Mouse (Mus musculus): ENCODE data around the gene Gm21887.
"Not testable (repeated sequence)": the region's sequence is repeated elsewhere in the genome, so short reads cannot be mapped to it uniquely, and the experiment has no call there.

DNA sequence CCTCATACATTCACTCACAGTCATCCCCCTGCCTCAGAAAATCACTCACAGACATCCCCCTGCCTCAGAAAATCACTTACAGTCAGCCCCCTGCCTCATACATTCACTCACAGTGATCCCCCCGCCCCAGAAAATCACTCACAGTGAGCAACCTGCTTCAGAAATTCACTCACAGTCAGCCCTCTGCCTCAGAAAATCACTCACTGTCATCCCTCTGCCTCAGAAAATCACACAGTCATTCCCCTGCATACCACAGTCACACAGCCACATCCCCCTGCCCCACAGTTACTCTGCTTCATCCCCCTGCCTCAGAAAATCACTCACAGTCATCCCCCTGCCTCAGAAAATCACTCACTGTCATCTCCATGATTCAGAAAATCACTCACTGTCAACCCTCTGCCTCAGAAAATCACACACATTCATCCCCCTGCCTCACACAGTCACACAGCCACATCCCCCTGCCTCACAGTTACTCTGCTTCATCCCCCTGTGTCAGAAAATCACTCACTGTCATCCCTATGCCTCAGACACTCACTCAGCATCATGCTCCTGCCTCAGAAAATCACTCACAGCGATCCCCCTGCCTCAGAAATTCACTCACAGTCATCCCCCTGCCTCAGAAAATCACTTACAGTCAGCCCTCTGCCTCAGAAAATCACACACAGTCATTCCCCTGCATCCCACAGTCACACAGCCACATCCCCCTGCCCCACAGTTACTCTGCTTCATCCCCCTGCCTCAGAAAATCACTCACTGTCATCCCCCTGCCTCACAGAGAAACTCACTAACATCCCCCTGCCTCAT is 1.9 kb upstream of the Gm21887 start:
- TF ChIP-seq CTCF, EP300 (IDR thresholded peaks at IDR 0.05): not testable (repeated sequence)

Measured in lung, postnatal 0 days (tissue).